Mouse (Mus musculus) frontal cortex, postnatal 36 days (tissue): ENCODE data around the gene Nup210.
"Not testable (repeated sequence)": the region's sequence is repeated elsewhere in the genome, so short reads cannot be mapped to it uniquely, and the experiment has no call there.

ENCODE experiments used
- DNase-seq, 2 experiments: peaks; one replicate each; pipeline ENCODE4 v3.0.0; 2022; ENCODE audit warnings: low spot score in 2 of 2

Nup210 gene

DNA sequence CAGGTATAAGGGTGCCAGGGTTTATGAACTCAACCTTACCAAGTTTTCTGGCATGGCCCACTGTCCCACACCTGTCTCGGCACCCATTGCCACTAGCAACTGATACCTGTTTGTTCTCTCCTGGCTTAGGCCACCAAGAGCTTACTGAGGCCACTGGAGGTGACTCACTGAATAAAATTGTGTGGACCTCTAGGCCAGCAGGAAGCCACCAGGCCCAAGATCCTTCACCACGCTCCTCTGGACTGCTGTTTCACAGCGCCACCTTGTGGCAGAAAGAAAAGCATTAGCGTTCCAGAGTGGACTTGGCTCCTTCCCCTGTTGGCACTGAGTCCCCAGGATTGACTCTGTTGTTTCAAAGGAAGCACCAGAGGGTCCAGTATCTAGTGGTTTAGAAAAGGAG lies 23.2 kb upstream of the Nup210 start:
- DNase-seq, result peak; percentile 68 to 77

DNA sequence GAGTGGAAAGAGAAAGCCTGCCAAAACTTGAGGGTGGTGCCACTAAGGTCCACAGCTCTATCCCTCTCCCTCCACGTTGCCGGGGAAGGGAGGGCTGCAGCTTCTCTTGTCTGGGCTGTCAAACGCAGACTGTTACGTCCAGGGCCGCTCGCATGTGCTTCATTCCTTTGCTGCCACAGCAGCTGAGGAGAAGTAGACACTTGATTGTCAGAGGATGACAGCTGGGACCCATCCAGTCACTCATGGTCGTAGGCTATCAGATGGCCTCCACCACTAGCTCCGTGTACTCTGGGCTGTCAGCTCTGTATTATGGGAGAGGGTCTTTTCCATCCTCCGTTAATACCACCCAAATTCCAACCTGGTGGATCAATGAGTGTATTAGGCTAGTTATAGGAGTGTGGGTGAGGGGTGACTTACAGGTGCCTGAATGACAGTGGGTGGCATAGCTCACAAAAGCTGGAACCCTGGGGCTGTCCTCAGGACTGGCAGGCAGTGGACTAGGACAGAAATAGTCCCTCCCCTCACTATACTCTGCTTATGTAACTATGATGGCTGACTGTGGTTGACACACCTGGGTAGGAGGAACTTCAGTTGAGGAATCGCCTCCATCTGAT lies 20.8 kb upstream of the Nup210 start:
- DNase-seq, result no peak

DNA sequence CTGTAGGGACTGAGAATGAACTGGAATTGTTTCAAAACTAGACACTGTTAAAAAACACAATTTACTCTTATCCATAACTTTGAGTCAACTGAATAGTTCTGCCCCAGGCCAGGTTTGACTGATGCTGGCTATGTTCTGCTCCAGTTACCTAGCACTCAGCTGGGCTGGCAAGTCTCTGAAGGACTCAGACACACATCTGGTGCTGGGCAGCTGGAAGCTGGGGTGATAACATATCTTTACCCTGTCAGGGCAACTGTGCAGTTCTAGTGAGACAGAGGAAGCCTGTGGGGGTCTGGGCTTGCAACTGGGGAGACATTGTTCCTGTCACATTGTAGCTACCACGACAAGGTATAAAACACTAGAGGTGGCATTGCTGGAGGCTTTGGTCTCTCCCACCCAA lies 14.2 kb upstream of the Nup210 start:
- no peak for DNase-seq

DNA sequence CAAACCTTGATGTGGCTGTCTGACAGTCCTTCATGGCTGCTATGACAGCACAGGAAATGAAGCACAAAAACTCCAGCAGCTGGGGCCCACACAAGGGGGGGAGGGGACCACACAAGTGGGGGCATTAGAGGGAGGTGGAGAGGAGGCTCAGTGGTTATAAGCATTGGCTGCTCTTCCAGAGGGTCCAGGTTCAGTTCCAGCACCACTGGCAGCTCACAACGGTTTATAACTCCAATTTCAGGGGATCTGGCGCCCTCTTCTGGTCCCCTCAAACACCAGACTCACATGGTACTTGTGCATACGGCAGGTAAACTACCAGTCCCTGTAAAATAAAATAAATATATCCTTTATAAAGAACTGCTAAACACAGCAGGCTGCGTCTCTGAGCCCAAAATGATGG lies 12.4 kb upstream of the Nup210 start:
- no peak for DNase-seq

DNA sequence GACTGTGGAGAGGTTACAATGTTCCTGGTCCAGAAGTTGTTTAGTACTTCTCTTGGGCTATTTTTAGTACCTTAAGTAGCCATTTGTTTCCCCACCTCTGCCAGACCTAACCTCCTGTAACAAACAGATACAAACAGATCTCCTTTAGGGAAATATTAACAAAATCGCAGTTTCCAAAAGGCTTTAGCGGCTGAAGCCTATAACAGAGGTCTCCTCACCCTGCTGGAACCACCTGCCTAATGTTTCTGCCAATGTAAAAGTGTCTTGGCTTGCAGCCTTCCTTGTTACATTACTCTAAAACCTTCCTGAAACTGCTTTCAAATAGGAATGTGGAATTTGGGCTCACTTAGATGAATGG lies 8.6 kb upstream of the Nup210 start:
- DNase-seq, result no peak

GRCm38 (mm10) chr6:91124286-91125227 lies 7.9 kb upstream of the Nup210 start:
- no peak for DNase-seq

DNA sequence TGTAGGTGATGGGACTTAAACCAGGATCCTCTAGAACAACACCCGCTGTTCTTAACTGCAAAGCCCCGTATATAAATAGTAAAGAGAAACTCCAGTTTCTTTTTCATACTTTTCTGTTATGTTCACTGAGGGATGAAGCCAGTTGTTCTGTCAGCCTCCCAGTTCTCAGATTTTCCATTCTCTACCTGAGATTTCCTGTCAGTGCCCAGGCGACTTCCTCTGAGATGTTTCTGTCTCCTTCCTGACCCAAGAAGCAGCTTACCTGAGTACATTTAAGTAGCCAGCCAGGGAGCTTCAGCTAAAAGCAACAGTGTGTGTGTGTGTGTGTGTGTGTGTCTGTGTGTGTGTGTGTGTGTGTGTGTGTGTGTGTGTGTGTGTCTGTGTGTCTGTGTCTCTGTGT lies 6.8 kb upstream of the Nup210 start:
- DNase-seq, result no peak

GRCm38 (mm10) chr6:91121089-91121488 lies 4.5 kb upstream of the Nup210 start:
- DNase-seq, result not testable (repeated sequence)

GRCm38 (mm10) chr6:91120206-91120605 lies 3.6 kb upstream of the Nup210 start:
- DNase-seq, result no peak

GRCm38 (mm10) chr6:91118526-91118925 lies 1.9 kb upstream of the Nup210 start:
- no peak for DNase-seq

DNA sequence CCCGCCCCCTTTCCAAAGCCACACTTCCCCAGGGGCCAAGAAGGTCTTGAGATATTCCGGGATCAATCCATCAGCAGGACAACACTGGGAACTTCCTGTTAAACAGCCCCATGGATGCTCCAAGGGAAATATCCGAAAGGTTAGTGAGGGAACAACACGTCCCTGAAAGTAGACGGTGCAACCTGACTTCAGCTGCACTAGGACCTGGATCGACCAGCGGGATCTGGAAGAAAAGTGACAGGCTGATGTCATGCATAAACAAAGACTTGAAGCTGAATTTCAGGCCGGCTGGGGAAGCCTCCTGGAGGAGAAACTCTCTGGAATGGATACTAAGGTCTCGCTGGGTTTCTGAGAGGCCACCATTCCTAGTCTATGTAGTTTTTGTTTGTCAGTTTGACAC lies 520 bp upstream of the Nup210 start:
- peak in 1 of 2 experiments; percentile 13 for DNase-seq

- no peak for DNase-seq
Observed at GRCm38 (mm10) chr6:91115863-91116243, 776 bp downstream of the Nup210 start.

DNA sequence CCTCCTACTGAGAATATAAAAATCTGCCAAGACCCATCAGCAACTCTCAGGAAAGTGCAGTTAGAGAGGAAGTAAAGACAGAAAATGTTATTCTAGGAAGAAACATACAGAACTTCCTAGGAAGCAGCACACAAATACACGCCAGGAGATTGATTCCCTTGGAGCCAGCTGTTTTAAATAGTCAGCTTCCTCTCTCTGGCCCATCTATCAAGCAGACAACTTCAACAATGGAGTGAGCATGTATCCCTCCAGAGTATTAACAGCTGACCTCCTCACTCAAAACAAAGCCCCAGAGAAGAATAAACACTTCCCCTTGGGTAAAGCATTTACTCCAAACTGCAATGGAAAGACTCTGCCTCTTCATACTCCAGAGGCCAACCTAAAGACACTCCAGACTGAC lies 1.5 kb downstream of the Nup210 start:
- no peak for DNase-seq

DNA sequence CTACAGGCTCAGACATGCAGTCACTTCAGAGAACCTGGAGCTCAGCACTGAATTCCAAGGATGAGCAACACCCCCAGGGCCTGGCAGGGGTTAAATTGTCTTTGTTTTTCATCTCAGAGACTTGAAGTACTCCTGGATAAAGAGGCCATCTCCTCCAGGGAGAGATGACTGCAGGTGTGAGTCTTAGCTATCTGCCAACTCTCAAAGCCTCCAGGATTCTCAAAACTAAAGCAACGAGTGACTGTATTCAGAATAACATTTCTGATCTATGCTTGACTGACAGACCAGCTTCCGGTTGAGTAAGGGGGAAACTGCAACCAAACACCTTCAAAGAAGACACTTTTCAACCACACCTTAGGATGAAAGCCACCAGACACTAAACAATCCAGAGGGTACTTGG lies 1.9 kb downstream of the Nup210 start:
- DNase-seq, result no peak

DNA sequence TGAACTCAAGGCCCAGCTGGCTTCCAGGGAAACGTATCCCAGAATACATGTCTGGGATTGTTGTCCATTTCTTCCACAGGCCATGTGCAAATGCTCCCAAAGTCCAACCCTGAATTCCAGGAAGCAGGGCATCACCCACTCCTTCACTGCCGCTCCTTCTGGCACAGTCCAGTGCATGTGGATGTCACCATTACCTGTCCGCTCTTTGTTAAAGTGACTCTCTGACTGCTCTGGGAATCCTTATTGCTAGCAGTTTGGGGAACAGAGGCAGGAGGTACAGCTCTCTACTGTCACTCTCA lies 4.7 kb downstream of the Nup210 start:
- no peak for DNase-seq

DNA sequence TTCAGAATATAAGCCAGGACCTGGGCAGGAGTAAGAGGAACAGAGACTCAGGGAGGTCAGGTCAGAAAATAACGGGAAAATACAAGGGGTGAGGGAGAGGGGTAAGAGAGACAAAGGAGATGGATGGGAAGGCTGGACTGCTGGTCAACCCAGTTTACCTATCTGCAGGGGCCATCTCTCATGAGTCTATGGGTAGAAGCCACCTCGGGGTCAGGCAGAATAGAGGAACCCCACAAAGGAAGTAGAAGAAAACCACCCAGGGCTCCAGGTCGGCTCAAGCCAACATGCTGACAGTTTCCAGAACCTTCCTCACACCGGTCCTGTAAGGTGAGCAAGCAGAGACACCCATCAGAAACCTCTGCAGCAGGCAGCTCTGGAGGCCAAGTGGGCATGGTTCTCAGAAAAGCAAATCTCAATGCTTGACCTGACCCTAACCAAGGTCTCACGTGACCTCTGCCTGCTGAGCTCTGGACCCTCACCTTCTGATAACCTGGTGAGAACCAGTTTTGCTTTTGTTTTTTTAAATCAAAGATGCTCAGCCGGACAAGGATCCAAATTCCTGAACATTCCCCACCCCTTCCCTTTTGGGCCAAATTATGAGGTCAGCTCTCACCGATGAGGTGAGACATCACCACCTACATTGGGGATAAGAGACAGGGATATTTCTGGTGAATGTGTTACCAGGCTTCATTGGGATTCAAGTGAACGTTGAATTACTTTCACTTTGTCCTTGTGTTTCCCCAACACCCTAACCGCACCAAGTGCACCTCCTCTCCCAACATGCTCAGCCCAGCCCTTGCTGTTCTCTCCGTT lies 5.3 kb downstream of the Nup210 start:
- DNase-seq, result no peak

- DNase-seq, result no peak
Observed at GRCm38 (mm10) chr6:91110323-91111020, 6.2 kb downstream of the Nup210 start.

DNA sequence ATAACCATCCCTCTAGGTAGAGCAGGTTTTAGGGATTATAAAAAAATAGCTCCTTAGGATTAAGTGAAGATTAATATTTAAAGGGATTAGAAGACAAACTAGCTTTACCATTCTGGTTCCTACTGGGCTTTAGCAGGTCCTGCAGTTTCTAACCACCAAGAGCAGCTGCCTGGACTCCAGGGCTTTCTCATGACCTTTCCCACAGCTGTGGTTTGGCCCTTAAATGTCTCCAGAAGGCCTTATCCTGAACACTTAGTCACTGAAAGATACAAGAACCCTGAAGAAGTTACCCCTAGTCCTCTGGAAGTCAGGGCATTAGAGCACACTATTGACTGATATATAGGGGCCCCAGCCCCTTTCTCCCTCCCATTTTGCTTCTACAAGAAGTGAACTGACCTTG lies 7.1 kb downstream of the Nup210 start:
- DNase-seq, result no peak

GRCm38 (mm10) chr6:91108917-91109450 lies 7.6 kb downstream of the Nup210 start:
- no peak for DNase-seq

GRCm38 (mm10) chr6:91108301-91108916 lies 8.2 kb downstream of the Nup210 start:
- no peak for DNase-seq

DNA sequence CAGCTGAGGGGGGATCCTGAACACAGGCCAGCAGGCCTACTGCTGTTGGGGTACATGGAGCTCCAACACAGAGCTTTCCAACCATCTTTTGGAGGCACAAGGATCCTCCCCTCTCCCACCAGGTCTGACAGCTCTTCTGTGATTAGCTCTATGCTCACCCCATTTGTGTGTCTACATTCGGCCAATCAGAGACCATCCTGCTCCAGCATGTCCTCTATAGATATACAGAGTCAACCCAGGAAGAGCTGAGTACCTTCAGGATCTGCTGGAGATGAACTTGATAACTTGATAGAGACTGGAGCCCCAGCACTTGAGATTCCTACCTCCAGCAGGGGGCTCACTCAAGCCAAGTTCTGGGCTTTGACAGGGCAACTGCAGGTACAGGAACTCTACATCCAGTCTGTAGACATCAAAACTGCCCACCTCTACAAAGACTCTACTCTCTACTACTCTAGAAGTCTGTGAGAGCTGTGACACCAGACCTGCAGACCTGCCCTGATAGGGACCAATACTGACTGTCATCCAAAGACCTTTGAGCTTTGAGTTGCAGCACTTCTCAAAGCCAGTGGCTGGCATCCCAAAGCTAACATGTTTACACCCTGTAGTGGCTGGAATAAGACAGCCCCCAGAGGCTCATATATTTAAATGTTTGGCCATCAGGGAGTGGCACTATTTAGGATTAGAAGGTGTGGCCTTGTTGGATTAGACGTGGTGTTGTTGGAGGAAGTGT lies 11.1 kb downstream of the Nup210 start:
- no peak for DNase-seq
